Mouse (Mus musculus) olfactory bulb, adult 2 months (tissue): ENCODE results near the gene March8.

ENCODE experiments used
- CTCF ChIP-seq: fragments of 200-500 bp; IDR thresholded peaks from 2 replicates; pipeline ENCODE4 v1.5.1; 2012; ENCODE audit warnings: low read depth, mild to moderate bottlenecking, low read length, moderate library complexity; ENCODE audit not compliant: insufficient read depth
- POLR2A ChIP-seq: fragments of 200-500 bp; IDR thresholded peaks from 2 replicates; pipeline ENCODE4 v1.6.1; 2012; ENCODE audit warnings: mild to moderate bottlenecking, low read depth, low read length, moderate library complexity; ENCODE audit not compliant: insufficient read depth

- TF ChIP-seq CTCF (no peak), POLR2A (no peak)
These were observed 64.1 kb downstream of the March8 start for GRCm38 (mm10) chr6:116401746-116402423.
